Mouse (Mus musculus): ENCODE measurements at regions not wholly inside any gene's neighbourhood (a gene's known extent, or its start where the extent isn't known, plus 50 kb on each side); places are given as distances from the start of the nearest gene placed in this dataset.

GRCm38 (mm10) chr2:105454353-105454752, 55.2 kb upstream of the Rcn1 start:
- DNase-seq: no peak

GRCm38 (mm10) chr2:105454836-105455235, 55.7 kb upstream of the Rcn1 start:
- no peak for DNase-seq

- DNase-seq: no peak
Observed at GRCm38 (mm10) chr2:105458643-105459042, 59.5 kb upstream of the Rcn1 start.

- DNase-seq: no peak
Observed at GRCm38 (mm10) chr2:105459512-105459911, 60.4 kb upstream of the Rcn1 start.

GRCm38 (mm10) chr2:105465630-105466029, 66.5 kb upstream of the Rcn1 start:
- no peak for DNase-seq

GRCm38 (mm10) chr2:105468930-105469329, 69.8 kb upstream of the Rcn1 start:
- DNase-seq: peak; percentile 46

- no peak for DNase-seq
Observed at GRCm38 (mm10) chr2:105476028-105476677, 77.0 kb upstream of the Rcn1 start.

GRCm38 (mm10) chr2:105481990-105482592, 83.0 kb upstream of the Rcn1 start:
- no peak for DNase-seq

- DNase-seq: no peak
Observed at GRCm38 (mm10) chr2:105484496-105484895, 85.4 kb upstream of the Rcn1 start.

GRCm38 (mm10) chr2:105485286-105485685, 86.2 kb upstream of the Rcn1 start:
- DNase-seq: no peak

- no peak for DNase-seq
Observed at GRCm38 (mm10) chr2:105495796-105496195, 96.7 kb upstream of the Rcn1 start.

GRCm38 (mm10) chr2:105504197-105504596, 105.1 kb upstream of the Rcn1 start:
- no peak for DNase-seq

GRCm38 (mm10) chr2:105505554-105505953, 106.4 kb upstream of the Rcn1 start:
- DNase-seq: no peak

GRCm38 (mm10) chr2:105507160-105507559, 108.0 kb upstream of the Rcn1 start:
- DNase-seq: no peak

- no peak for DNase-seq
Observed at GRCm38 (mm10) chr2:105510816-105511215, 111.7 kb upstream of the Rcn1 start.

GRCm38 (mm10) chr2:105511690-105512089, 112.6 kb upstream of the Rcn1 start:
- no peak for DNase-seq

GRCm38 (mm10) chr2:105514226-105514625, 115.1 kb upstream of the Rcn1 start:
- DNase-seq: no peak

- DNase-seq: peak; percentile 40
Observed at GRCm38 (mm10) chr2:105514881-105515280, 115.8 kb upstream of the Rcn1 start.

GRCm38 (mm10) chr2:105515326-105515725, 116.2 kb upstream of the Rcn1 start:
- no peak for DNase-seq

- DNase-seq: no peak
Observed at GRCm38 (mm10) chr2:105516267-105517133, 117.4 kb upstream of the Rcn1 start.

- no peak for DNase-seq
Observed at GRCm38 (mm10) chr2:105521841-105522240, 122.7 kb upstream of the Rcn1 start.

- DNase-seq: peak; percentile 58
Observed at GRCm38 (mm10) chr2:105523297-105523802, 124.2 kb upstream of the Rcn1 start.

- DNase-seq: no peak
Observed at GRCm38 (mm10) chr2:105525111-105525610, 126.0 kb upstream of the Rcn1 start.

Data from cerebellum, adult 9-11 months (tissue).